Mouse (Mus musculus) stomach, postnatal 0 days (tissue): ENCODE measurements around the gene Rad51b.

ENCODE experiments used
- CTCF ChIP-seq: IDR thresholded peaks from 2 replicates; pipeline ENCODE4 v1.5.1; 2016; ENCODE audit warnings: antibody characterized with exemption, low read depth, mild to moderate bottlenecking, moderate library complexity
- EP300 ChIP-seq: optimal IDR thresholded peaks from 2 replicates; pipeline ENCODE3; 2016; ENCODE audit warnings: antibody characterized with exemption

DNA sequence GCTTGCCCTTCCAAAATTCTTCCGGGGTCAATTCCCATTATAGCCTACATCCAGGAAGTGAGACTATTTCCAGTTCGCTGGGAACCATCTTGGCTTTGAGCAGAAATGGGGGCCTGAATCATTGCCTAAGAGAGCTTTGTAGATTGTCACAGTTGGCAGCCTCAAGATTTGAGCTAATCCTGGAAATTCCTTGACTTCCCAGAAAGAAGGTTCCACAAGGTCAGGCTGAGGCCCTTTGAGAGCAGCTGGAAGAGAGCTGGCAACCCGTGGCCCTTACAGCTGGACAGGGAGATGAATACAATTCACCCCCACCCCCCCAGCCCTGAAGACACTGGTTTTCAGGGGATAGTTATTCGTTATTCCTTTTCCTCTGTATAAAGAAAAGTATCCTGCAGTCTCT, 451.8 kb downstream of the Rad51b start:
- TF ChIP-seq CTCF = no peak
- no peak for TF ChIP-seq EP300
